Mouse (Mus musculus) lung, postnatal 10 days (tissue): ENCODE measurements at regions not wholly inside any gene's neighbourhood (a gene's known extent, or its start where the extent isn't known, plus 50 kb on each side); places are given as distances from the start of the nearest gene placed in this dataset.
A peak's percentile ranks its signal among the peaks of the same experiment; 100 is the strongest.

Source experiments
- DNase-seq: peaks from one replicate; pipeline ENCODE4 v3.0.0; 2021

GRCm38 (mm10) chr9:24833766-24834165 lies 59.7 kb upstream of the Tbx20 start:
- DNase-seq = no peak

GRCm38 (mm10) chr9:24848210-24848609 lies 74.1 kb upstream of the Tbx20 start:
- no peak for DNase-seq

DNA sequence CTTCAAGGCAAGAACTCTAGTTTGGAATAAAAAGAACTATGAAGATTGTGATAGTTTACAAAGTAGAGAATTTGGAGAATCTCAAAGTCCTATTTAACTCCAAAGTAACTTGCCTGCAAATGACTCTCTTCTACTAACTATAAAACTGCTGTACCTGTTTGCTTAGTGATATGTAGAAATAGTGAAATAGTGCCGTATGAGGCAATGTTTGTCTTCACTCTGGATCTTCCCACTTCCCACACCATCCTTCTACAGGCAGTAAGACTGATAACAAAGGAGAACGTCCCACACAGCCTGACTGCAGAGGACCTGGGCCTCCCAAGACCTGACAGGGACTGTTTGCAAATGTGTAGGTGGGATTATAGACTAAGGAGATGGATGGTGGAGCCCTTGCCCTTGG lies 85.4 kb upstream of the Tbx20 start:
- no peak for DNase-seq

DNA sequence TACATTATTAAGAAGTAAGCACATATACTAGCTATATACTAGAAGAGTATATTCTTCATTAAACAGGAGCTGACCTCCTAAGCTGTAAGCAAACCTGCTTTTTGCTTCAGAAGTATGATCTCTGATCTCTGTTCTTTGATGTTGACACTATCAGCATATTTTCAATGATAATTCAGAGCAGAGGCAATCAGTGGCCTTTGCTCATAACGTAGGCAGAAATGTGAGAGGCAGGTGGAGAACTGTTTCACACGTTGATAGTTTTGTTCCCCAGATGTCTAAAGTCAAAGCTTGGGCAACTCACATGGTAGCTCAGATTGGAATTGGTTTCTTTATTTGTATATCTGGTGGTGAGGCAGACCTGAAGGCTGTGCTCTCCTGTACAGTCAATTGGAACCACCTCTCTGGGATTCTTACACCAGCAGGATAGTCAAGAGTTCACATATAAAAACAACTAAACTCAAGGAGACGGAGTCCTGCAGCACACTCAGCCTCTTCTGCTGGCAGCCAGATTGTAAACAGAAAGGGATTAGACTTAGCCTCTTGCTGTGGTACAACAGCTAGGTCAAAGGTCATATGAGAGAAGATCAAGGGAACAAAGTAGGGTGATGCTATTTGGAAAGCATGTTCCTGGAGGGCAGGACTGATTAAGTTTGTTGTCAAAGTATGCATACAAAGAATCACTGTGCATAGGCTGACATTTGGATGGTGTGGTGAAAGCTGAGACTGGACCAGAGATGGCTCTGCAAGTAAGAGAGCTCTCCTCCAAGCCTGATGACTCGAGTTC lies 92.5 kb upstream of the Tbx20 start:
- no peak for DNase-seq

DNA sequence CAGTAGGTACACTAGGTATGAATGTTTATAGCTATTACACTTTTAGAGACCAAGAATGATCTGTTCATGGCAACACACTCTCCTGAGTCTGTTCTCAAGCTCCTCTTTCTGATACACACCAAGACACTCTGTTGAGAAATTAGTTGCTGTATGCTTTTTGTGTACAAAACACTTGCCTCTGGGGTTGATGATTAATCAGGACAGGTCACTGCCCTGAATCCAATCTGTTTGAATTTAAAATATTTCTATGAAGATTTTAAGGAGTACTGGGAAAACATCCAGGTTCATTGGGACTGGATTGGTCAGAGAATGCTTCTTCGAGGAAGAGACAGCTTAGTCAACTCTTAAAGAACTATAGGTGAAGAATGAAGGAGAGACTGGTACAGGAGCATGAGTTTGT lies 94.6 kb upstream of the Tbx20 start:
- no peak for DNase-seq

DNA sequence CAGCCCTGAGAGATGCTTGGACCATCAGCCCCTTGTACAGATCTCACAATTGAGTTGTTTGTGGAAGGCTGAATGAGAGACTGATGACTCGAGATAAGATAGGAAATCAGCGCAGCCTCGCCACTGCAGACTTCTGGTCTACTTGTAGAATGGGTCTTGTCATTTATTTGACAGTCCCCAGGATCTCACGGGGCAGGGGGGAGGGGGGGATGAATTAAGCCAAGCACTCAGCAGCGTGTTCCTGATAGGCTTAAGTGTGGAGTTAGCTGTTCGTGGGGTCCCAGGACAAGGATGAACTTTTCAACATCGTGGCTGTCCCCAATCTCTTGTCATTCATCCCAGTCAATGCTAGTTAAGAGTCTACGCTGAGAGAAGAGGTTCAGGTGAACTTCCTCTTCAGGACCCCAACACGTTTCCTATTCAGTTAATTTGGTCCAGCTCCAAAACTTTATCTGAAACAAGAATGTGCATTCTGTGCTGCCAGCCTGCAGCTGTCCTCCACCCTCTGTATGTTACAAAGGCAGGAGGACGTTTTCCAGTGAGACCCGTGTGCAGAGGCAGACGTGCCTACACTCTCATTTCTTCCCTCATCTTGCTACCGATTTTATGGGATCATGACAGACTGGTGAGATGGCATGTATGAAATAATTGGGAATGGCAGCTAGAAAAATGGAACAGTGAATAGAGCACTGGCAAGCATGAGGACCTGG lies 100.5 kb upstream of the Tbx20 start:
- no peak for DNase-seq

DNA sequence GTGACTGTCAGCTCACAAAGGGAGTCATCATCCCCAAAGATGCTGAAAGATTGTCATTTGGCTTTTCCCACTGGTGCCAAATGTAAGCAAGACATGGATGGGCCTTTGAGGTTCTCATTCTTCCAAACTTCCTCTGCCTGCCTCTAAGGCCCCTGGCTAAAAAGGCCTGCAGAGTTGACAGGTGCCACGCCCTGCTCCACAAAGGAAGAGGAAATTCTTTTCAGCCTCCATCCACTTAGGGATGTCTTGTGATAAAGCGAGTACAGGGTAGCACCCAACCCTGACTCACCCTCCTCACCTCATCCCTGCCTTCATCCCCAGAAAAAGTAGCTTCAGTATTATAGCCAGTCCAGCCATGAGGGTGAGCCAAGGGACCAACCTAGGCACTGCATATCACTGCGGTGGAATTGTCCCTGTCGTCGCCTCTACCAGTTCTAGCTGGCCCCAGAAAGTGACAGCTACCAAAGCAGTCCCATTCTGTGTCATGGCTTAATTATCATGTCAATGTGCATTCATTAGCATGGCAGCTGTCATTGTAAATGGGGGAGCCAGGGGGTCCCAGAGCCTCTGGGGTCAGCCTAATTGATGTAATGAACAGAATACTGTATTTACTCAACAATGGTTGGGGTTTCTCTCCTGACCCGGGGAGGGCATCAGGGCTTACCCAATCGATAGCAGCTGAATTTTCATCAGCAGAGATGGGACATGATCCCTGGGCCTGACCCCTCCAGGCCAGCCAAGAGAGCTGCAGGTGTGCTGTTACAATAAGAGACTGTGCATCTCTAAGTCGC lies 104.5 kb upstream of the Tbx20 start:
- DNase-seq = no peak

GRCm38 (mm10) chr9:24879662-24880061 lies 105.6 kb upstream of the Tbx20 start:
- no peak for DNase-seq

GRCm38 (mm10) chr9:24884011-24884410 lies 109.9 kb upstream of the Tbx20 start:
- no peak for DNase-seq

DNA sequence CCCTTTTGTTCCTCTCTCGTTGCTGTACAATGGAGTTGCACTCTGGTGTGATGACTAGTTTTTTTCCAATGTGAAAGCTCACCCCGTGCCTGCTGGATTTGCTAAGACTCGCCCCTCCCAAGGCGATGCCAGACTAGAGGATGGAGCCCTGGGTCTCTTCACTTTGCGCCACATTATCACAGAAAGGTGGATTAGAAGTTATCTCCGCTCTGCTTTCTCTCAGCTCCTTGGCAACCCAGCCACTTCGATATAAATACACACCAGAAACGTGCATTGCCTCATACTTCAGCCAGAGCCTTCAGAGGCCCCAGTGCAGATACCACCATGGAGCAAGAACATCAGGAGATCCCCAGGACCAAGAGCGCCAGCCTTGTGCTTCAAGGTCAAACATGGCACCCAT lies 114.2 kb upstream of the Tbx20 start:
- DNase-seq = no peak

DNA sequence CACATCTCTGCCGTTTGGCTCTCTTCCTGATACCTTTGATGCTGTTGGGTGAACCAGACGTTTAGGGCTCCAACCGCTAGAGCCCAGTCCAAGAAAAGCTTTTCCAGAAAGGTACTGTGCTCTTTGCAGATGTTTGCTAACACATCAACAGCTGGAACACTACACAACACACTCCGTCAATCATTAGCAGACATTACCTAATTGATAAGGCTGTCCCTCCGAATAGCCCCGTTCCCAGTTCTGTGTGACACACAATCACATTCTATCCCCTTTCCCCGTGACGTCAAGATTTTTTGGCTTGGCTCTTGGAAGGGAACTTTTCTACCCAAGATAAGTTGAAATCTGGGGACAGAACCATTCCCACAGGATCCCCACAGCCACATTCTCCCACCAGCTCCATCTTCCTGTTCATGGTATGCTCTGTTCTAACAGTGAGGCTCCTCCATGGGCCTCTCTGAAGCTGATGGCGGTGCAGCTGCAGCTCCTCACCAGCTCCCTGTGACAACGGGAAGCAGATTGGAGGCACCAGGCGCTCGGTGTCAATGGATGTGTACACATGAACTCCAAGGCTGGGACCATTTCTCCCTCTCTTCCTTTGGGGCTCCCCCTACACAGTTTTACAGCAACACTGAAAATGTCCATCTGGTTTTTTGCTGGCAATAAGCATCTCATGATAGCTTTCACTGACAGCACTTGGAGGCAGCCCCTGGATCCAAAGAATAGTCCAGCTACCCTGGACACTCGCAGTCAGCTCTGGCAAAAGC lies 122.6 kb upstream of the Tbx20 start:
- peak; percentile 68 for DNase-seq

DNA sequence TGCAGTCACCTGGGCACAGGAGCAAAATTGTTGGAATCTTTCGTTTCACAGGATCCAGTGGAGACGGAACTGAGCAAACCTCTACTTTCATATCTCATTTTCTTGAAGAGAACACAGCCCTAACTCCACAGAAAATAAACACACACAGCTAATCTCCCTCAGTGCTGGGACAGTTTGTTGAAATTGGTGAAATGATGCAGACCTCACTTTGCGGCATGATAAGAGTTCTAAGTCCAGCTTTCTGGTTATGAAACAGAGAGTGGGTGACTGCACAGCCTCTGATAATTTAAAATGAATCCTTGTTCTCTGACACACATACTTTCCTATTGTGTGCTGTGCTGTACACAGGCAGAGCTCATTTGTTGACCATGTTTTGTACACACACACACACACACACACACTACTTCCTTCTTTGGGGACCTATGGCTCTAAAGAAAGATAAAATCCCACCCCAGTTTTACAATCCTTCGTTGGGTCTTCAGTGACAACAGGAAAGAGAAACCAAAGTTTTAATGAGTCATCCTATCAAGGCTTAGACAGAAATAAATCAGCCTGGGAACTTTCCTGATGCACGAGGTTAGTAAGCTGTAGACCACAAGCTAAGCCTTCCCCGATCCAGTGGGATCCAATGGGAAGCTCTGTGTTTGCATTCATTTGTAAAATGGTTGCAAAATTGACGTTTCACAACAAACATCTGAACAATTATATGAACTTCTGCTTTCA lies 125.3 kb upstream of the Tbx20 start:
- DNase-seq = no peak

DNA sequence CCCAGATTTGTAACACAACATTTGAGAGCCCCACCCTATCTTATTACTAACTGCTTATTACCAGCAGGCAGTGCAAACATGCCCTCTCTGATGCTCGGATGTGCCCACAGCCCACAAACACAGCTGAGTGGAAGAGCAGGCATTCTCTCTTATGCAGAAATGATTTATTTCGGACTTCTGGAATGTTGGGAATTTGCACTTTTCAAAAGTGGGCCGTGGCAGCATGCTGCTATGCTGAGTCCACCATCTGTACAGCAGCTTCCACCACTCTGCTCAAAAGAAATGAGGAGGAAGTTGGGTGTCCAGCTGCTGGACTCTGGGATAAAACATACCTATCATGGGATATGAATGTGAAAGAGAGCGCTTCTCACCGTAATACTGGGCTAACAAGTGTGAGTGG lies 129.6 kb upstream of the Tbx20 start:
- no peak for DNase-seq

DNA sequence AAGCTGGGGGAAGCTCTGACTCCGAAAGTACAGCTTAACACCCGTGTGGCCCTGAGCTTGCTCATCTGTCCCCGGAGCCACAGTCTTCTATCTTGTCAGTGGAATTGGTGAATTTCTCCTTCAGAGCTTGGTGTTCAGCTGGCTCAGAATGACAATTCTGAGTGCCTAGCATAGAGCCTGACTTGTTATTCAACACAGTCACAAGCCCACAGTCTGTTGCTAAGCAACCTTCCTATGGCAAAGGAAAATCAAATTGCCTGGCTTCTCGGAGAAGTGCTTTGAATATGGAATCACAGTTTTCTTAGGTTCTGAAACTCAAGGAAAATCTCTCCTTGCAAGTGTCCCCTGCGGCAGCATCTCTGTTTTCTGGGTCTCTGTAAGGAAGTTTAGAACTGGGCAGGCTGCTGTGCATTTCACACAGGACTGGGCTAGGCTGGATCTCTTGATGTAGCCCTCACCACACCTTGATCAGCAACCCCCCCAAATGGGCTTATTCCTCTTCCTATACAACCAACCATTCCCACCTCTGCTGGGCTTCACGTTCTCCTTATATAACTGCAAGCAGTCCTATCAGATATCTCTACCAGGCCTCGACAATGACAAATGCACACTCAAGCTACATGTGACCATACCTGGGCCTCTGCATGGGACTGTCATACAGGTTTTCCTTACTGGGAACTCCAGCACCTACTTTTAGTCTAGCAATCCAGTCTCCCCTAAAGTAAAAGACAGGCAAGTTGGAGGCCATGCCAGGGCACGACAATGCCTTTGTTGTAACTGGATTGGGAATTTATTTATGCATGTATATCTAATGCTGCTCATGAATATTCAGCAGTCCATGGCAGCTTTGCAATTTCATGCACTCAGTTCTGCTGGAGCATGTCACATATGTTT lies 135.2 kb upstream of the Tbx20 start:
- no peak for DNase-seq

- DNase-seq = no peak
Observed at GRCm38 (mm10) chr9:24910738-24911137, 136.6 kb upstream of the Tbx20 start.

DNA sequence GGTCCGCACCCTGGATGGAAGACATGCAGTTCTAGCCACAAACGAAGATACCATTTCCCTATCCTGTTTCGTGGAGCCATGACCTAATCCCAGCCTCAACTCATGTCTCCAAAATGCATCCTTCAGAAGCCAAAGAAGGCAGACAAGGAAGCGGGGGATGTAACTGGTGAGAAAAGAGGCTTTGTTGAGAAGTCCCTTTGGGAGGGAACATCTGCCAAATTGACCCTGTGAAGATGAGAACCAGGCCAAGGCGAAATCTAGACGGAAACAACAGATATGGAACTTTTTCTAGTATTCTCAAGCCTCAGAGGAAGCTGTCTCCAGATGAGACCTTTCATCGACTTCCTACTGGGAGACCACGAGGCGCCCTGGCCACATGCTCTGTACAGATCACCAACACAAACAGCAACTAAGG lies 145.9 kb upstream of the Tbx20 start:
- no peak for DNase-seq

GRCm38 (mm10) chr9:24922051-24922860 lies 148.2 kb upstream of the Tbx20 start:
- DNase-seq = no peak

GRCm38 (mm10) chr9:24923514-24923913 lies 149.4 kb upstream of the Tbx20 start:
- DNase-seq = no peak

- peak; percentile 40 for DNase-seq
Observed at GRCm38 (mm10) chr9:24937731-24938130, 151.5 kb upstream of the Gm10181 start.

- DNase-seq = no peak
Observed at GRCm38 (mm10) chr9:24942943-24943342, 146.3 kb upstream of the Gm10181 start.
